Mouse (Mus musculus) G1E (cell line): ENCODE measurements around the gene Katnal1.

Experiments used
- CTCF ChIP-seq: IDR thresholded peaks from 2 replicates; pipeline ENCODE4 v1.5.1; 2012; ENCODE audit warnings: low read depth, low read length, inconsistent platforms, mixed read lengths
- GATA1 ChIP-seq: IDR thresholded peaks from 2 replicates; pipeline ENCODE4 v1.6.1; 2012; ENCODE audit warnings: borderline replicate concordance, low read length, inconsistent platforms, mixed read lengths
- GATA2 ChIP-seq: IDR thresholded peaks from 2 replicates; pipeline ENCODE4 v1.6.1; 2012; ENCODE audit warnings: low read depth, low read length, inconsistent platforms, borderline replicate concordance
- POLR2AphosphoS5 ChIP-seq: IDR thresholded peaks from 2 replicates; pipeline ENCODE4 v1.6.1; 2012; ENCODE audit warnings: low read depth, low read length, inconsistent platforms; ENCODE audit not compliant: insufficient replicate concordance

DNA sequence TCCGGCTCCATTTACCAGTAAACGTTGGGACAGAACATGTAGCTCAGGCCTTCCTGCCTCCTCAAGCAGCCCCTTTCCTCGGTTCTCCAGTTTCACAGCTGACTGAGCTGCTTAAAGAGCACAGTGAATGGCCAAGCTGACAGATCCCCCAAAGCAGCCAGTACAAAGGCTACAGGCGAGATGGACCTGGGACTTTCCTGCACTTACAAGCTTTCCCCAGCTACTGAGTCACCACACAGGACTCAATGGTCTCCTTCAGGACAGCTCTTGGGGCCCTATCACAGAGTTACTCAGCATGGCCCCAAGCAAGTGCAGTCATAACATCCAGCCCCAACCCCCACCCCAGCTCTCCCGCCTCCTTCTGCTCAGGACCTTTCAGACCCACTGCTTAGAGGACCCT lies 34.1 kb downstream of the Katnal1 start:
- TF ChIP-seq CTCF (no peak), GATA2 (no peak), GATA1 (no peak), POLR2AphosphoS5 (no peak)
